Mouse (Mus musculus) E14TG2a.4 (cell line): ENCODE measurements at regions not wholly inside any gene's neighbourhood (a gene's known extent, or its start where the extent isn't known, plus 50 kb on each side); places are given as distances from the start of the nearest gene placed in this dataset.

Experiments
- CTCF ChIP-seq: conservative IDR thresholded peaks from 2 replicates; pipeline ENCODE4 v1.5.1; 2014; ENCODE audit warnings: low read length
- POU5F1 ChIP-seq: IDR thresholded peaks from 2 replicates; pipeline ENCODE4 v1.6.1; 2014; ENCODE audit warnings: low read length, borderline replicate concordance

GRCm38 (mm10) chr2:93115303-93115702 lies 69.3 kb upstream of the Prdm11 start:
- TF ChIP-seq CTCF (no peak), POU5F1 (no peak)
